Mouse (Mus musculus) ES-E14 (cell line): ENCODE measurements around the gene Lpin3. TPM values are rescaled to one million over a fixed set of nuclear protein-coding genes. Genes with fewer than 3 reads are reported as not detected.

Experiments
- DNase-seq: peaks from one replicate; pipeline ENCODE4 v3.0.0-alpha.2; 2013; ENCODE audit warnings: low read depth, low spot score
- H3K27ac ChIP-seq: 2 replicates; pipeline ENCODE4 v1.5.1; 2012; ENCODE audit warnings: low read depth, mild to moderate bottlenecking, low read length, moderate library complexity, mixed read lengths; ENCODE audit not compliant: poor library complexity, insufficient read depth, severe bottlenecking
- H3K36me3 ChIP-seq: 2 replicates; pipeline ENCODE4 v1.6.1; 2012; ENCODE audit warnings: mild to moderate bottlenecking, low read length, moderate library complexity, mixed read lengths; ENCODE audit not compliant: control insufficient read depth, poor library complexity, insufficient read depth, severe bottlenecking
- H3K4me1 ChIP-seq, 2 experiments: fragments of 150-350 bp in 1 of 2; sonication (generic) in 1 of 2; 2 replicates each; pipeline ENCODE4 v1.6.1; 2012; ENCODE audit warnings: low read length in 2 of 2, mild to moderate bottlenecking in 1 of 2, mixed read lengths in 1 of 2; ENCODE audit not compliant: control insufficient read depth in 2 of 2, insufficient read depth in 2 of 2, poor library complexity in 1 of 2
- H3K4me3 ChIP-seq, 2 experiments: fragments of 150-350 bp in 1 of 2; sonication (generic) in 1 of 2; 2 replicates each; pipeline ENCODE4 v1.5.1; 2012; ENCODE audit warnings: low read length in 2 of 2, low read depth in 1 of 2, mild to moderate bottlenecking in 1 of 2, mixed read lengths in 1 of 2; ENCODE audit not compliant: insufficient read depth in 1 of 2, poor library complexity in 1 of 2, severe bottlenecking in 1 of 2
- H3K9ac ChIP-seq: 2 replicates; pipeline ENCODE4 v1.6.1; 2012; ENCODE audit warnings: low read depth, mild to moderate bottlenecking, low read length, mixed read lengths; ENCODE audit not compliant: poor library complexity, insufficient read depth, severe bottlenecking
- H3K9me3 ChIP-seq: fragments of 150-350 bp; sonication (generic); 2 replicates; pipeline ENCODE4 v1.6.1; 2012; ENCODE audit warnings: low read depth, mild to moderate bottlenecking, low read length; ENCODE audit not compliant: control insufficient read depth, insufficient read depth
- CHD2 ChIP-seq: IDR thresholded peaks from 2 replicates; pipeline ENCODE4 v1.6.1; 2014; ENCODE audit warnings: mild to moderate bottlenecking, low read depth, low read length, inconsistent platforms
- HCFC1 ChIP-seq: IDR thresholded peaks from 2 replicates; pipeline ENCODE4 v1.6.1; 2012; ENCODE audit warnings: low read length, inconsistent platforms, borderline replicate concordance; ENCODE audit not compliant: insufficient read depth
- MAFK ChIP-seq: IDR thresholded peaks from 2 replicates; pipeline ENCODE4 v1.6.1; 2014; ENCODE audit warnings: mild to moderate bottlenecking, low read depth, low read length, inconsistent platforms; ENCODE audit not compliant: insufficient read depth
- ZC3H11A ChIP-seq: IDR thresholded peaks from 2 replicates; pipeline ENCODE4 v1.6.1; 2012; ENCODE audit warnings: low read depth, mild to moderate bottlenecking, inconsistent platforms, low read length, borderline replicate concordance
- ZNF384 ChIP-seq: IDR thresholded peaks from 2 replicates; pipeline ENCODE4 v1.6.1; 2012; ENCODE audit warnings: low read depth, low read length, inconsistent platforms
- in situ Hi-C, 2 experiments: fragments of 600-800 bp; cut with MboI; formaldehyde crosslinking; loops; one replicate each; pipeline ENCODE4 v1.15.1; 2025; ENCODE audit warnings: low sequenced_read_pairs in 2 of 2, inconsistent platforms in 1 of 2; ENCODE audit not compliant: unreplicated experiment in 2 of 2
- total RNA-seq: library from RNA; depleted of rRNA; stranded (reverse); fragments of 300-350 nt; gene quantifications from 2 replicates; pipeline ENCODE4 v1.2.3, GENCODE M21; 2012

Gene Lpin3
- total RNA-seq, 1 experiment: 7.2 TPM

- Histone ChIP-seq H3K9ac (peak overlapping the region; percentile 46), H3K27ac (no peak overlapping the region), H3K9me3 (no peaks in the 10 kb centered on the region), H3K36me3 (no peaks in the 10 kb centered on the region), H3K4me1 (no peaks in the 10 kb centered on the region), H3K4me3 (peak overlapping the region; percentile 63 to 97)
- in situ Hi-C loops: loop anchor here (10.0 to 25.0 kb wide), 2 partner anchors 293 to 476 kb away; no protein-coding TSS in a partner anchor
- TF ChIP-seq ZC3H11A (no peak), CHD2 (no peak), ZNF384 (no peak), HCFC1 (no peak), MAFK (no peak)
- peak; percentile 70 for DNase-seq
Observed at GRCm38 (mm10) chr2:160887859-160888258, 7.4 kb downstream of the Lpin3 start.

DNA sequence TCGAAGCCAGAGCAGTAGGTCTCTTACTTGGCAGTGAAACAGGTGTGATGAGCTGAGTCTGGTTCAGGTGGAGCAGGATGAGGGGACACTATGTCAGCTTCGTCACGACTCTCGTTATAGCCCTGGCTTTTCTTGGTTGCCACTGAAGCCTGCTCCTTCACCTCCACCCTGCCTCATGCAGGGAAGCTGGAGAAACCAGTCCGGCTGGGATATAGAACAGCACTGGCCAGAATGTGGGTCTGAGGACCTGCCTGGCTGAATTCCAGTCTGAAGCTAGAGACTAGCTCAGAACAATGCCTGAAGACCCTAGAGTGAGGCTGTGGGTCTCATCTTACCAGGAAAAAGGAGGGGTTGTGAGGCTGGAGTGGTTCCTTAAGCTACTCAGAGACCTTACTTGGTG is 10.6 kb downstream of the Lpin3 start:
- no peak overlapping the region for H3K27ac ChIP-seq

DNA sequence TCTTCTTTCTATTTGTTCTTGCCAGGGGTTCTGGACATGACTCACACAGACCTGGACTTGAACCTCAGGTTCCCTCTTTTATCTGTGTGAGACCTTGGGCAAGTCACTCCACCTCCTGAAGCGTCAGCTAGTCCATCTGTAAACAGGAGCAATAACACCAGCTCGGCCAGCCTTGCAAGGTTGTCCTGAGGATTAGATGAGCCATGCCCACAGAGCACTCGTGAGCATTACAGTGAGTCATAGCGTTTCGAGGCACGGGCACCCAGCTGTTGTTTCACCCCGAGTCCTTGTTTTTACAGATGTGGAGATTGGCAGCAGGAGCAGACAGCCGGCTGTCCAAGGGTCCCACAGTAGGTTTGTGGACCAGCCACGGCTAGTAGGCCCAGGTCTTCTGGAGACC is 11.2 kb downstream of the Lpin3 start:
- H3K27ac ChIP-seq: no peak overlapping the region
- no peak overlapping the region for H3K4me3 ChIP-seq
- H3K4me1 ChIP-seq: no peaks in the 10 kb centered on the region
- in situ Hi-C loops: loop anchor here in 1 of 2 experiments (25.0 kb wide), 1 partner anchor 479 kb away; no protein-coding TSS in a partner anchor
- no peaks in the 10 kb centered on the region; the same call in 1 of the 2 replicates for H3K36me3 ChIP-seq
- TF ChIP-seq ZNF384 (no peak), CHD2 (no peak), HCFC1 (no peak), ZC3H11A (no peak), MAFK (no peak)
- no peak for DNase-seq
- H3K9ac ChIP-seq: no peak overlapping the region
- H3K9me3 ChIP-seq: no peaks in the 10 kb centered on the region

More for the DNA sequence above, 10.6 kb downstream of the Lpin3 start:
- no peak for DNase-seq
- in situ Hi-C loops: loop anchor here in 1 of 2 experiments (25.0 kb wide), 1 partner anchor 479 kb away; no protein-coding TSS in a partner anchor
- H3K4me1 ChIP-seq: no peaks in the 10 kb centered on the region
- no peak overlapping the region for H3K9ac ChIP-seq
- H3K4me3 ChIP-seq: no peak overlapping the region
- TF ChIP-seq MAFK (no peak), HCFC1 (no peak), ZC3H11A (no peak), CHD2 (no peak)
- no peaks in the 10 kb centered on the region for H3K9me3 ChIP-seq
- H3K36me3 ChIP-seq: no peaks in the 10 kb centered on the region

- H3K9ac ChIP-seq: no peak overlapping the region
- H3K4me1 ChIP-seq: no peaks in the 10 kb centered on the region
- DNase-seq: no peak
- no peak overlapping the region for H3K4me3 ChIP-seq
- in situ Hi-C loops: no loop called here
- H3K27ac ChIP-seq: no peak overlapping the region
- no peak for TF ChIP-seq CHD2
- TF ChIP-seq HCFC1: no peak
- no peak for TF ChIP-seq ZC3H11A
- TF ChIP-seq MAFK: no peak
- no peak for TF ChIP-seq ZNF384
- peaks cover 3% of the 10 kb centered on the region; the same call in 1 of the 2 replicates for H3K36me3 ChIP-seq
- no peaks in the 10 kb centered on the region for H3K9me3 ChIP-seq
Observed at GRCm38 (mm10) chr2:160901656-160902412, 21.4 kb downstream of the Lpin3 start.

DNA sequence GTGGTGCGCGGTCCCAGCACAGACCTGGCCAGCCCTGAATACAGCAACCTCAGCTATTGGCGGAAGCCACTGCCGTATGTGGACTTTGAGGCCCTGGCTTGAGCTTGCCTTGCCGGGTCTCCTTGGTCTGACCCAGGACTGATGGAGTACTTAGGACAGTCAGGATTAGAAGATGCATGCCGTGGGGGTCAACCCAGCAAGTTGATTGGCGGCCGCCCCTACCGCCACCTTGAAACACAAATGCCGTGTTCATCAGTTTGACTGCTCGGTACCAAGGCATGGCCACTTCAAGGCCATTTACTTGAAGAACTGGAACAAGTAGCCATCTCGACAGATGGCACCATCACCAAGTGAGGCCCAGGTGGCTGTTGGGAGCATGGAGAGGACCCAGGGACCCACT is 24.8 kb downstream of the Lpin3 start:
- H3K27ac ChIP-seq: no peak overlapping the region
- H3K9me3 ChIP-seq: no peaks in the 10 kb centered on the region
- no peaks in the 10 kb centered on the region; a peak in 1 of 4 replicates for H3K4me1 ChIP-seq
- no peak for DNase-seq
- H3K36me3 ChIP-seq: 0 out of 2 replicates have a peak, but pooled peaks cover 2% of the 10 kb centered on the region
- no peak overlapping the region for H3K9ac ChIP-seq
- H3K4me3 ChIP-seq: no peak overlapping the region
- no peak for TF ChIP-seq MAFK
- TF ChIP-seq ZNF384: no peak
- TF ChIP-seq CHD2: no peak
- no peak for TF ChIP-seq HCFC1
- in situ Hi-C loops: no loop called here
